Comparison of ENCODE assay signal across 10 mouse cellular contexts in genomic region chr1:74286869-74287607, GRCm38 (mm10). TPM values are rescaled to one million over a fixed set of nuclear protein-coding genes. Genes with fewer than 3 reads are reported as not detected.
DNase-seq lines count a peak whose midpoint lies in the region; ATAC-seq lines count a peak whose summit lies in the region.
"Not testable (repeated sequence)": the region's sequence is repeated elsewhere in the genome, so short reads cannot be mapped to it uniquely, and the experiment has no call there.
"Had no signal": no experiment of that assay in that cellular context is flagged by ENCODE, and none has a peak within 500 bp of the region (broad histone marks: within the 10 kb centered on the region; RNA-seq: fewer than 3 reads in every experiment).

No protein-coding gene starts in this region.

- 52% methylated on average over 15 of the region's 17 CpGs for WGBS in lung, embryonic 16.5 days
- WGBS in stomach, embryonic 16.5 days = 55% methylated on average over 15 of the region's 17 CpGs

- not testable (repeated sequence) for H3K4me3 ChIP-seq in lung, embryonic 16.5 days (ENCODE audit: low read length); stomach, embryonic 16.5 days (replicated peaks; ENCODE audit: low read length)

- H3K9me3 ChIP-seq in lung, embryonic 16.5 days (ENCODE audit: control insufficient read depth, low read length); stomach, embryonic 16.5 days (replicated peaks; ENCODE audit: control insufficient read depth, low read length): not testable (repeated sequence)

- peak; percentile 53 for DNase-seq in adipocyte (ENCODE audit: low spot score)
- DNase-seq in cerebellum, postnatal 10 days = peak; percentile 47 to 51
- peak; percentile 95 for DNase-seq in heart, adult 11 months
- peak; percentile 43 for DNase-seq in kidney, adult 9 months
- DNase-seq in neural tube, embryonic 10.5 days (ENCODE audit: extremely low spot score, low spot score) = peak; percentile 25

- not testable (repeated sequence) for H3K27me3 ChIP-seq in lung, embryonic 16.5 days (ENCODE audit: control insufficient read depth, insufficient read depth, low read depth, low read length); stomach, embryonic 16.5 days (ENCODE audit: control insufficient read depth, insufficient read depth, low read length)

- not testable (repeated sequence) for H3K9ac ChIP-seq in lung, embryonic 16.5 days (ENCODE audit: low read length)
- H3K9ac ChIP-seq in stomach, embryonic 16.5 days (ENCODE audit: low read length) = peak overlapping the region; percentile 23; the same call in 1 of the 2 replicates

- peak overlapping the region; percentile 51 for H3K27ac ChIP-seq in lung, embryonic 16.5 days (ENCODE audit: low read length)
- not testable (repeated sequence) for H3K27ac ChIP-seq in stomach, embryonic 16.5 days (ENCODE audit: low read length)

- H3K4me1 ChIP-seq in lung, embryonic 16.5 days (replicated peaks; ENCODE audit: control insufficient read depth, insufficient read depth, low read length) = peaks cover 31% of the 10 kb centered on the region
- peaks cover 48% of the 10 kb centered on the region for H3K4me1 ChIP-seq in stomach, embryonic 16.5 days (ENCODE audit: control insufficient read depth, insufficient read depth, low read length)

- not testable (repeated sequence) for ATAC-seq in lung, embryonic 16.5 days (ENCODE audit: low read depth); stomach, embryonic 16.5 days (ENCODE audit: insufficient read depth, low FRiP score)

- H3K4me2 ChIP-seq in lung, embryonic 16.5 days (ENCODE audit: low read depth, low read length); stomach, embryonic 16.5 days (ENCODE audit: low read depth, low read length): not testable (repeated sequence)

- H3K36me3 ChIP-seq in lung, embryonic 16.5 days (ENCODE audit: control insufficient read depth, insufficient read depth, low read length) = peaks cover 27% of the 10 kb centered on the region
- H3K36me3 ChIP-seq in stomach, embryonic 16.5 days (ENCODE audit: control insufficient read depth, insufficient read depth, low read length) = peaks cover 10% of the 10 kb centered on the region

RNA-seq across cellular contexts. Expression of gene Pnkd, which starts 2.3 kb away (rescaled TPM):
- polyA plus RNA-seq in lung, embryonic 16.5 days (2015; fragmentation: Nextera tagmentation; extraction: Ambion mirVana) = 123 and 126 TPM in 2 replicates
- polyA plus RNA-seq in stomach, embryonic 16.5 days (2015; fragmentation: Nextera tagmentation; extraction: Ambion mirVana) = 108 and 119 TPM in 2 replicates

RNA-seq across cellular contexts. Expression of gene Aamp, which starts 2.5 kb away (rescaled TPM):
- 252 and 267 TPM in 2 replicates for polyA plus RNA-seq in lung, embryonic 16.5 days (2015; fragmentation: Nextera tagmentation; extraction: Ambion mirVana)
- polyA plus RNA-seq in stomach, embryonic 16.5 days (2015; fragmentation: Nextera tagmentation; extraction: Ambion mirVana) = 227 and 252 TPM in 2 replicates

RNA-seq across cellular contexts. Expression of gene Gpbar1, which starts 8.7 kb away (rescaled TPM):
- polyA plus RNA-seq in lung, embryonic 16.5 days (2015; fragmentation: Nextera tagmentation; extraction: Ambion mirVana) = 0.19 and 0.40 TPM in 2 replicates
- 1.0 and 1.2 TPM in 2 replicates for polyA plus RNA-seq in stomach, embryonic 16.5 days (2015; fragmentation: Nextera tagmentation; extraction: Ambion mirVana)
- polyA plus RNA-seq: hindbrain, embryonic 15.5 days; midbrain, embryonic 12.5 days; neural tube, embryonic 13.5 days had no signal

RNA-seq across cellular contexts. Expression of gene Tmbim1, which starts 18.4 kb away (rescaled TPM):
- polyA plus RNA-seq in lung, embryonic 16.5 days (2015; fragmentation: Nextera tagmentation; extraction: Ambion mirVana) = 57.9 and 63.0 TPM in 2 replicates
- 105 and 150 TPM in 2 replicates for polyA plus RNA-seq in stomach, embryonic 16.5 days (2015; fragmentation: Nextera tagmentation; extraction: Ambion mirVana)

RNA-seq across cellular contexts. Expression of gene Arpc2, which starts 51.2 kb away (rescaled TPM):
- 418 and 448 TPM in 2 replicates for polyA plus RNA-seq in lung, embryonic 16.5 days (2015; fragmentation: Nextera tagmentation; extraction: Ambion mirVana)
- 544 and 546 TPM in 2 replicates for polyA plus RNA-seq in stomach, embryonic 16.5 days (2015; fragmentation: Nextera tagmentation; extraction: Ambion mirVana)

Comparison
In these comparisons a context has a peak if more than half of its experiments do, and no peak if none do; other contexts are left out.
1. DNase-seq: peak in every context shown above with its lines; median percentile 95 in heart, adult 11 months; 53 in adipocyte; 49 in cerebellum, postnatal 10 days; 43 in kidney, adult 9 months; 25 in neural tube, embryonic 10.5 days.